Mouse (Mus musculus) layer of hippocampus, adult 18-20 months (tissue): ENCODE measurements at regions not wholly inside any gene's neighbourhood (a gene's known extent, or its start where the extent isn't known, plus 50 kb on each side); places are given as distances from the start of the nearest gene placed in this dataset.
A peak's percentile ranks its signal among the peaks of the same experiment; 100 is the strongest.

Source experiments
- DNase-seq, 2 experiments: peaks; one replicate each; pipeline ENCODE4 v3.0.0; 2022; ENCODE audit warnings: low spot score in 2 of 2

GRCm38 (mm10) chr3:139780054-139780453 lies 574.6 kb downstream of the Stpg2 start:
- DNase-seq = no peak

- DNase-seq = no peak
These were observed 577.9 kb downstream of the Stpg2 start for GRCm38 (mm10) chr3:139783406-139783805.

GRCm38 (mm10) chr3:139786510-139786909 lies 581.0 kb downstream of the Stpg2 start:
- DNase-seq = no peak

GRCm38 (mm10) chr3:139788854-139789253 lies 583.4 kb downstream of the Stpg2 start:
- DNase-seq = no peak

GRCm38 (mm10) chr3:139796685-139797084 lies 591.2 kb downstream of the Stpg2 start:
- DNase-seq = no peak

GRCm38 (mm10) chr3:139799059-139799458 lies 593.6 kb downstream of the Stpg2 start:
- no peak for DNase-seq

GRCm38 (mm10) chr3:139802716-139803710 lies 597.5 kb downstream of the Stpg2 start:
- DNase-seq = peak; percentile 38 to 75

- no peak for DNase-seq
These were observed 622.5 kb downstream of the Stpg2 start for GRCm38 (mm10) chr3:139828014-139828413.

- DNase-seq = no peak
These were observed 623.1 kb downstream of the Stpg2 start for GRCm38 (mm10) chr3:139828581-139828980.

- DNase-seq = no peak
These were observed 627.1 kb downstream of the Stpg2 start for GRCm38 (mm10) chr3:139832599-139832998.

- DNase-seq = no peak
These were observed 636.5 kb downstream of the Stpg2 start for GRCm38 (mm10) chr3:139842015-139842414.

- DNase-seq = peak in 1 of 2 experiments; percentile 59
These were observed 637.6 kb downstream of the Stpg2 start for GRCm38 (mm10) chr3:139842988-139843605.

- DNase-seq = no peak
These were observed 638.9 kb downstream of the Stpg2 start for GRCm38 (mm10) chr3:139844443-139844842.

GRCm38 (mm10) chr3:139847826-139848225 lies 642.3 kb downstream of the Stpg2 start:
- DNase-seq = no peak

- no peak for DNase-seq
These were observed 654.6 kb downstream of the Stpg2 start for GRCm38 (mm10) chr3:139859966-139860635.

GRCm38 (mm10) chr3:139860831-139861371 lies 655.4 kb downstream of the Stpg2 start:
- DNase-seq = no peak

GRCm38 (mm10) chr3:139866329-139866728 lies 660.8 kb downstream of the Stpg2 start:
- DNase-seq = no peak

- DNase-seq = no peak
These were observed 661.5 kb downstream of the Stpg2 start for GRCm38 (mm10) chr3:139867030-139867429.

GRCm38 (mm10) chr3:139867499-139867898 lies 662.0 kb downstream of the Stpg2 start:
- no peak for DNase-seq

- DNase-seq = no peak
These were observed 664.3 kb downstream of the Stpg2 start for GRCm38 (mm10) chr3:139869779-139870178.
